Mouse (Mus musculus): ENCODE data around the gene Fryl. TPM values are rescaled to one million over a fixed set of nuclear protein-coding genes. Genes with fewer than 3 reads are reported as not detected.
A peak's percentile ranks its signal among the peaks of the same experiment; 100 is the strongest.

The Fryl gene
- polyA plus RNA-seq, 1 experiment = 72.1 TPM

GRCm38 (mm10) chr5:73202077-73202476, 54.3 kb downstream of the Fryl start:
- peaks cover 6% of the 10 kb centered on the region; the same call in 1 of the 2 replicates for H3K4me1 ChIP-seq (ENCODE audit: control insufficient read depth, insufficient read depth, low read length)
- H3K4me3 ChIP-seq (replicated peaks; ENCODE audit: extremely low read depth, low read depth, low read length) = no peak overlapping the region
- DNase-seq = no peak
- WGBS = 84% methylated on average over 8 of the region's 8 CpGs
- TF ChIP-seq CTCF (IDR thresholded peaks at IDR 0.05; ENCODE audit: insufficient read depth, low read length) = no peak
- no peak for TF ChIP-seq POLR2A (IDR thresholded peaks at IDR 0.05; ENCODE audit: borderline replicate concordance, extremely low read depth, low read depth, low read length)

- H3K4me1 ChIP-seq (ENCODE audit: control insufficient read depth, insufficient read depth, low read length) = peaks cover 2% of the 10 kb centered on the region; the same call in 1 of the 2 replicates
- no peak overlapping the region for H3K4me3 ChIP-seq (replicated peaks; ENCODE audit: extremely low read depth, low read depth, low read length)
- no peak for DNase-seq
- 77% methylated on average over 16 of the region's 16 CpGs for WGBS
- TF ChIP-seq POLR2A (IDR thresholded peaks at IDR 0.05; ENCODE audit: borderline replicate concordance, extremely low read depth, low read depth, low read length) (no peak), CTCF (IDR thresholded peaks at IDR 0.05; ENCODE audit: insufficient read depth, low read length) (no peak)
Observed at GRCm38 (mm10) chr5:73200387-73201384, 55.7 kb downstream of the Fryl start.

- 78% methylated on average over 2 of the region's 2 CpGs for WGBS
- no peak for DNase-seq
- Histone ChIP-seq H3K4me1 (ENCODE audit: control insufficient read depth, insufficient read depth, low read length) (peaks cover 2% of the 10 kb centered on the region; the same call in 1 of the 2 replicates), H3K4me3 (replicated peaks; ENCODE audit: extremely low read depth, low read depth, low read length) (no peak overlapping the region)
- TF ChIP-seq CTCF (IDR thresholded peaks at IDR 0.05; ENCODE audit: insufficient read depth, low read length) (no peak), POLR2A (IDR thresholded peaks at IDR 0.05; ENCODE audit: borderline replicate concordance, extremely low read depth, low read depth, low read length) (no peak)
Observed at GRCm38 (mm10) chr5:73199586-73199985, 56.8 kb downstream of the Fryl start.

- no peak for DNase-seq
- TF ChIP-seq CTCF (IDR thresholded peaks at IDR 0.05; ENCODE audit: insufficient read depth, low read length) (no peak), POLR2A (IDR thresholded peaks at IDR 0.05; ENCODE audit: borderline replicate concordance, extremely low read depth, low read depth, low read length) (no peak)
- no peak overlapping the region for H3K4me3 ChIP-seq (replicated peaks; ENCODE audit: extremely low read depth, low read depth, low read length)
- WGBS = 94% methylated on average over 5 of the region's 5 CpGs
- H3K4me1 ChIP-seq (ENCODE audit: control insufficient read depth, insufficient read depth, low read length) = peaks cover 2% of the 10 kb centered on the region; the same call in 1 of the 2 replicates
Observed at GRCm38 (mm10) chr5:73198690-73199089, 57.7 kb downstream of the Fryl start.

GRCm38 (mm10) chr5:73197796-73198195, 58.6 kb downstream of the Fryl start:
- Histone ChIP-seq H3K4me3 (replicated peaks; ENCODE audit: extremely low read depth, low read depth, low read length) (no peak overlapping the region), H3K4me1 (ENCODE audit: control insufficient read depth, insufficient read depth, low read length) (peaks cover 2% of the 10 kb centered on the region; the same call in 1 of the 2 replicates)
- TF ChIP-seq CTCF (IDR thresholded peaks at IDR 0.05; ENCODE audit: insufficient read depth, low read length) = no peak
- no peak for TF ChIP-seq POLR2A (IDR thresholded peaks at IDR 0.05; ENCODE audit: borderline replicate concordance, extremely low read depth, low read depth, low read length)
- WGBS = 58% methylated on average over 7 of the region's 7 CpGs
- no peak for DNase-seq

GRCm38 (mm10) chr5:73194740-73195139, 61.7 kb downstream of the Fryl start:
- 88% methylated on average over 14 of the region's 14 CpGs for WGBS
- TF ChIP-seq CTCF (IDR thresholded peaks at IDR 0.05; ENCODE audit: insufficient read depth, low read length) (no peak), POLR2A (IDR thresholded peaks at IDR 0.05; ENCODE audit: borderline replicate concordance, extremely low read depth, low read depth, low read length) (no peak)

GRCm38 (mm10) chr5:73194083-73194570, 62.3 kb downstream of the Fryl start:
- TF ChIP-seq POLR2A (IDR thresholded peaks at IDR 0.05; ENCODE audit: borderline replicate concordance, extremely low read depth, low read depth, low read length) (no peak), CTCF (IDR thresholded peaks at IDR 0.05; ENCODE audit: insufficient read depth, low read length) (peak; percentile 41)
- 49% methylated on average over 8 of the region's 8 CpGs for WGBS
- H3K4me1 ChIP-seq (ENCODE audit: control insufficient read depth, insufficient read depth, low read length) = no peaks in the 10 kb centered on the region; the same call in 1 of the 2 replicates
- no peak overlapping the region for H3K4me3 ChIP-seq (replicated peaks; ENCODE audit: extremely low read depth, low read depth, low read length)
- no peak for DNase-seq

More at GRCm38 (mm10) chr5:73194740-73195139, 61.7 kb downstream of the Fryl start:
- DNase-seq = no peak
- Histone ChIP-seq H3K4me3 (replicated peaks; ENCODE audit: extremely low read depth, low read depth, low read length) (no peak overlapping the region), H3K4me1 (ENCODE audit: control insufficient read depth, insufficient read depth, low read length) (no peaks in the 10 kb centered on the region; the same call in 1 of the 2 replicates)

GRCm38 (mm10) chr5:73193627-73194026, 62.8 kb downstream of the Fryl start:
- Histone ChIP-seq H3K4me3 (replicated peaks; ENCODE audit: extremely low read depth, low read depth, low read length) (no peak overlapping the region), H3K4me1 (ENCODE audit: control insufficient read depth, insufficient read depth, low read length) (peaks cover 1% of the 10 kb centered on the region)
- WGBS = 53% methylated on average over 10 of the region's 10 CpGs
- peak; percentile 29 for DNase-seq
- TF ChIP-seq POLR2A (IDR thresholded peaks at IDR 0.05; ENCODE audit: borderline replicate concordance, extremely low read depth, low read depth, low read length) (no peak), CTCF (IDR thresholded peaks at IDR 0.05; ENCODE audit: insufficient read depth, low read length) (no peak)

- Histone ChIP-seq H3K4me1 (ENCODE audit: control insufficient read depth, insufficient read depth, low read length) (peaks cover 6% of the 10 kb centered on the region), H3K4me3 (replicated peaks; ENCODE audit: extremely low read depth, low read depth, low read length) (no peak overlapping the region)
- WGBS = 85% methylated on average over 13 of the region's 13 CpGs
- no peak for TF ChIP-seq POLR2A (IDR thresholded peaks at IDR 0.05; ENCODE audit: borderline replicate concordance, extremely low read depth, low read depth, low read length)
- TF ChIP-seq CTCF (IDR thresholded peaks at IDR 0.05; ENCODE audit: insufficient read depth, low read length) = no peak
- no peak for DNase-seq
Observed at GRCm38 (mm10) chr5:73192870-73193576, 63.4 kb downstream of the Fryl start.
